Mouse (Mus musculus) layer of hippocampus, adult 2 months (tissue): ENCODE data around the gene Kdm4d. TPM values are rescaled to one million over a fixed set of nuclear protein-coding genes. Genes with fewer than 3 reads are reported as not detected.

ENCODE experiments used
- DNase-seq, 2 experiments: peaks; one replicate each; pipeline ENCODE4 v3.0.0; 2022; ENCODE audit warnings: low spot score in 2 of 2
- H3K27ac ChIP-seq: fragments of 200-600 bp; 2 replicates; pipeline ENCODE4 v1.8.1; 2022
- H3K4me3 ChIP-seq: fragments of 200-600 bp; 2 replicates; pipeline ENCODE4 v1.8.1; 2022; ENCODE audit warnings: mild to moderate bottlenecking
- CTCF ChIP-seq: fragments of 200-600 bp; conservative IDR thresholded peaks from 2 replicates; pipeline ENCODE4 v1.8.1; 2022; ENCODE audit warnings: antibody characterized with exemption, mild to moderate bottlenecking, moderate library complexity
- long read RNA-seq, 2 experiments: library from polyadenylated mRNA; stranded (forward); transcript quantifications; one replicate each; pipeline ENCODE4 v2.0.0; 2021; ENCODE audit warnings: borderline mapping rate in 2 of 2
- total RNA-seq, 2 experiments: library from RNA; stranded (reverse); gene quantifications; 2 replicates each; pipeline ENCODE4 v1.2.3; 2021

The Kdm4d gene
- 1 to 10 TPM; 1.0 to 1.3 TPM for total RNA-seq
- long read RNA-seq, experiment 1, partial matches to known transcripts: 1 of 1 reads
- long read RNA-seq, experiment 1, other reads (novel, unspliced or antisense): 0 of 1 reads
- long read RNA-seq, experiment 2, partial matches to known transcripts: 0 of 1 reads
- long read RNA-seq, experiment 2, other reads (novel, unspliced or antisense): 0 of 1 reads

DNA sequence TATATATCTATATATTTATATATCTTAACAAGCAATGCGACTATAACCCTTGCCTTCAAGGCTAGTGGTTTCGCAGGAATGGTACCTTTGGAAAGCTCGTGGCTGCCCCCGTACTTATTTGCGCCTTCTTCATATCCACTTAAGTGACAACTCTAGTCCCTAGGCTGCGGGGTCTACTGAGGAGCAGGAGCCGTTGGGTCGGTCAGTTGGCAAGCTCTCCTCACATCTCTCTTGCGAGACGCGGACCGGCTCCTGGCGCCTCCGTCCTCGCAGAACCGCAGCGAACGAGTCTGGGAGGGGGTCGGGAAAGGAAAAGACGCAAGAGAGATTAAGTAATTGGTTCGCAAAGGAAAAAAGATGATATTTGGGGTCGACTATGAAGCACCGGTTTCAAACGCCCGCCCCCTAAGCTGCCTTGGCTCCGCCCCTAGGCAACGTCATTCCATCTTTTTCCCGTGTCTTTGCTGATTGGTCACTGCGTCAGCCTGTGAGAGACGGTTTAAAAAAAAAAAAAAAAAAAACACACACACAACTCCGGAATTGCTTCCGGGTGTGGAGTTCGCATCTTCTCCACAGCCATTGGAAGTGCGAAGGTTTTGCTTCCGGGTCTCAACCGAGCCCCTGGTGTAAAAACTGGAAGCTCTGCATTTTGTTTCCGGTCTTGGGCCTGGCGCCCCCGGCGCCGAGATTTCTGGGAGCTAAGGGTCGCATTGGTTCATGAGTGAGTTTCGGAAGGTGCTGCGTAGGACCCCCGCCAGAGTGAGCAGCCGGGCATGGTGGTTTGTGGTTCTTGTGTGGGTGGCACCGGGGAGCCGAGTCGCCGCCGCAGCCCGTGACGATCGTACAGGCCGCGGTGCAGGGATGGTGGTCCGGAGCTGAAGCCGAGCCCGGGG lies at the start of gene Kdm4d, which contains the start of gene Cwc15:
Kdm4d (minus strand) TSS at position 460 of the 893 bp plus-strand sequence.
Cwc15 (plus strand) TSS at position 595 of the 893 bp plus-strand sequence.
- DNase-seq: peak; percentile 94 to 96
- Histone ChIP-seq H3K27ac (peak within 1 kb of the TSS; percentile 88), H3K4me3 (peak within 1 kb of the TSS; percentile 90)
- TF ChIP-seq CTCF: peak; percentile 24

DNA sequence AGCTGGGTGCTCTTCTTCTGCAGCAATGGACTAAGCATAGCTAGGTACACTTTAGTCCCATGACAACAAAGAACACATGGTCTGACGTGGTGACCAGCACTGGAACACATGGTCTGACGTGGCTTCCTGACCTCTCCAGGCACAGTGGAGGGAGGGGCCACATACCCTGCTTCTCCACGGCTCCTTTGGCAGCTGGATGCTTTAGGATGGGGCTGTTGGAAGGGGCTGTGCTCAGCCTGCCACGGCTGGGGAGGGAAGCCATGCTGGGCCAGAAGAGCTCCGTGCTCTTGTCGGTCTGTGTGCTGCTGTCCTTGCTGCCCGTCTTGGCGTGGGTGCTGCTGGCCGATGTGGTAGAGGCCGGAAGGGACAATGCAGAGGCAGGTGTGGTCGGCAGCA lies 48.1 kb upstream of the Kdm4d start:
- DNase-seq: no peak
- Histone ChIP-seq H3K4me3 (no peak overlapping the region), H3K27ac (no peak overlapping the region)
- no peak for TF ChIP-seq CTCF

DNA sequence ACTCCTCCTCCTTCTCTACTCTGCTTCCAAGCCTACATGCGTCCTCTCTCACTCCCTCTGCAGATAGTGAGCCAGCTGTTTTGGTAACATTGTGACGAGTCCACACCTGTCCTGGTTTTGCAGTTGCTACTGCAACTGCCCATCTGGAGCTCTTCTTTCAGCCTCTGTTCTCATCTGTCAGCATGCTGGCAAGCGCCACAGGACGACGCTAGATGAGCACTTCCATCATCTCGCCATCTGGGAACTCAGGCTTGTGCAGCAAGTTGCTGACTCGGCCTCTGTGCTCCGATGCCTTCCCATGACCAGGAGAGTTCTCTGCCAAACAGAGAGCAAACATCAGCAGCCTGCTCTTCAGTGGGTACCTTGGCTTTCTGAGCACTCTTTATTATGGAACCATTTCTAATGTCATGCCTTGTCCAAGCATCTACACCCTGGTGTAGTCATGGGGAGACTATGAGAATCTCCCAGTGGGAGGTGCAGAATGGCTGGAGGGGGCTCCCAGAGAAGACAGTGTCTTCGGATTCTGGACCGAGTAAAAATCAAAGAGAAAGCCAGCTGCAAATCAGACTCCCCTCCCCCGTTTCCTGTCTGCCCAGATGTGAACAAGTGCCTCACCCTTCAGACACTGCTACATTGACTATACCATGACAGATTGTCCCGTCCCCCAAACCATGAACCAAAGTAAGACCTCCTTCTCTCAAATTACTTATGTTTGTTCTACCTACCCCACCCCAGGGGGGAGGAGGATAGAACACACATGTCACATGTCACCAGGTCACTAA lies 47.5 kb upstream of the Kdm4d start:
- no peak for DNase-seq

DNA sequence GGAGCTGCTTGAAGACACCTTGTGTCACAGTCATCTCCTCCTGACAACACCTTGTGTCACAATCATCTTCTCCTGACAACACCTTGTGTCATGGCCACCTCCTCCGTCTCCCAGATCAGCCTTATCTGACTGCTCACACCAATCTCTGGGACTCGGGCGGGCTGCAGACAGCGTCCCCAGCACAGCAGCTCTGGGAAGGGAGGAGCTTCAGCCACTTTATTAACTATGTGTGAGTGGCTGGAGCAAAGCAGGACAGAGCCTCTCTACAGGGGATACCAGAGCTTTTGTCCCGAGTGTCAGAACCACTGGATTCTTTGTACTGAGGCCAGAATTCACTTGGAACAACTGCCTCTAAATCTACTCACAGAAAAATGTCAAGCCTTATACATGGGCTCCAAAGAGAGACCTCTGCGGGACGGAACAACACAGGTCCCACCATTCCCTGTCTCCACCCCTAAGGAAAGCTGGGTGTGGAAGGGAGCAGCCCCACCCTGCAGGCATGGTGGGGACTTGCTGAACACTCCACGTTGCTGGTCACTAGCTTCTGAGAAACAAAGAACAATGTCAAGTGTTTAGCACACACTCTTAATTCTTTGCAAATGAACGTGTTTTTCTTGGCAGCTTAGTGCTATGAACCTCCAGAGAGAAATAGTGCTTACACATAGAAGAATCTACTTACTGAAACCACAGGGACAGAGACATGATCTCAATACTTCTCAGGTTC lies 43.9 kb upstream of the Kdm4d start:
- no peak for TF ChIP-seq CTCF
- no peak overlapping the region for H3K4me3 ChIP-seq
- no peak for DNase-seq
- no peak overlapping the region for H3K27ac ChIP-seq

More for the DNA sequence above, 47.5 kb upstream of the Kdm4d start:
- Histone ChIP-seq H3K27ac (no peak overlapping the region), H3K4me3 (no peak overlapping the region)
- no peak for TF ChIP-seq CTCF

DNA sequence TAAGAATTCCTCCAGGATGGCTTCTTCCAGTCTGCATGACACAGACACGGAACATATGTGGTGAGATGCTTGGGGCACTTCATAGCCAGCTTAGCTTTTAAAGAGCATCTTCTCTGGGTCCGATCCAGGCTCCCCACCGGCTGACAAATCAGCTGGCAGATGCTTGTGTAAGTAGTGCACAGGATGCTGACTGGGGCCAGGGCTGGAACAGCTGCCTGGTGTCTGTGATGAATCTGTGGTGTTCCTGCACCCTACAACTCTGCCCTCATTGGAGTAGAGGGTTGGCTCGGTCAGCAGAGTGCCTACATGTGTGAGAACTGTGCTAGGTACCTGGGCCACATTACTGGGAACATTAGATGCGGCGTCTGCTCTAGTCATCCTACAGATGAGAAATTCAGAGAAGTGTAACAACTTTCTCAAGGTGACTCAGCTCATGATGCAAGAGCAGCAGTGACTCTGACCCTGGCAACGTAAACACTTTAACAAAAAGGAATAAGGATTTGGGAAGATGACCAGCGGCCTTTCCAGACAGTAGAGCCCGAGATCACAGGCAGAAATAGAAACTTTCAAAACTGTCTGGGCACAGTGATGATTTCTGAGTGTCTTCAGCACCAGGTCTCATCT lies 34.7 kb upstream of the Kdm4d start:
- no peak overlapping the region for H3K27ac ChIP-seq
- H3K4me3 ChIP-seq: no peak overlapping the region
- no peak for TF ChIP-seq CTCF
- no peak for DNase-seq

DNA sequence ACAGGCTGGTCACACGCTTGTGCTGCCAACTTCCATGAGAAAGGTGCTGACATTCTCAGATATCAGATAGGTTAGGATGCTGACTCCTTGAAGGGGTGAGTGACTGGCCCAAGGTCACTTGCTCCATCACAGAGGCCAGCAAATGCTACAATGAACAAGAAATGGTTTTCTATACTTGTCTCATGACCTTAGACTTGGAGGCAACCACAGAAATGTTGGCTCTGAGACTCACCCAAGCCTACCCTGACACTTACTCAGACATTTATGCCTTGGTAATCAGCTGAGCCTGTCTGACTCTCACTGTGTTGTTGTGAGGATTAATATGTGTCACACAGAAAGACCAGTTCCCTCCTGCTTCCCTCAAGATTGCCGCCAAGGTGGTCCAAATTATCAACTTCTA lies 33.4 kb upstream of the Kdm4d start:
- no peak for DNase-seq
- no peak for TF ChIP-seq CTCF
- Histone ChIP-seq H3K4me3 (no peak overlapping the region), H3K27ac (no peak overlapping the region)

DNA sequence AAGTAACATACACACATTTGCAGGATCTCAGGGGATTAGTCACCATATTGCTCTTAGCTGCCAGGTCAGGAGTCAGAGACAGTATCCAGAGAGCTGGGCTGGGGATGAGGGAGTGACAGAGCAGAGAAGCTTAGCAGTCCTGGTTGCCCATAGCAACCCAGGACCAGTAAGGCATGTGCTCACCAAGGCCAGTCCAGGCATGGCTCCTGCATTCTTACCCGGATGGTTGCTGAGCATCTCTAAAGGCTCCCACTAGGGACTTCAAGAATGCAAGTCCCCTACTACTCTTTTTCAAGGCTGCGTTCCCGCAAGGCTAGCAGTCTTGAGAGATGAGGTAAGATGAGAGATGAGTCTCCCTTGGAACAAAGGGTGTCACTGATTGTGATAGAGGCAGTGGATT lies 32.0 kb upstream of the Kdm4d start:
- TF ChIP-seq CTCF: no peak
- Histone ChIP-seq H3K4me3 (no peak overlapping the region), H3K27ac (no peak overlapping the region)
- no peak for DNase-seq

DNA sequence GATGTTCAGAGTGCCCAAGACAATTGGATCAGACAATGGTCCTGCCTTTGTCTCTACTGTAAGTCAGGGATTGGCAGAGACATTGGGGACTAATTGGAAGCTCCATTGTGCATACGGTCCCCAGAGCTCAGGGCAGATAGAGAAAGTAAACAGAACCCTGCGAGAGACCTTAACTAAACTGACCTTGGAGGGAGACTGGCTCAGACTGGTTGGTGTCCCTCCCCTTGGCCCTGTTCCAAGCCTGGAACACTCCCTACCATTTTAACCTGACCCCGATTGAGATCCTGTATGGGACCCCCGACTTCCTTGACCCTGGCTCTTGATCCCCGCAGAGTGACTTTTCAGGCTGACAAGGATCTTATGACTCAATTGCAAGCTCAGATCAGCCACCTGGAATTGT lies 29.7 kb upstream of the Kdm4d start:
- Histone ChIP-seq H3K4me3 (no peak overlapping the region), H3K27ac (no peak overlapping the region)
- no peak for DNase-seq
- no peak for TF ChIP-seq CTCF

DNA sequence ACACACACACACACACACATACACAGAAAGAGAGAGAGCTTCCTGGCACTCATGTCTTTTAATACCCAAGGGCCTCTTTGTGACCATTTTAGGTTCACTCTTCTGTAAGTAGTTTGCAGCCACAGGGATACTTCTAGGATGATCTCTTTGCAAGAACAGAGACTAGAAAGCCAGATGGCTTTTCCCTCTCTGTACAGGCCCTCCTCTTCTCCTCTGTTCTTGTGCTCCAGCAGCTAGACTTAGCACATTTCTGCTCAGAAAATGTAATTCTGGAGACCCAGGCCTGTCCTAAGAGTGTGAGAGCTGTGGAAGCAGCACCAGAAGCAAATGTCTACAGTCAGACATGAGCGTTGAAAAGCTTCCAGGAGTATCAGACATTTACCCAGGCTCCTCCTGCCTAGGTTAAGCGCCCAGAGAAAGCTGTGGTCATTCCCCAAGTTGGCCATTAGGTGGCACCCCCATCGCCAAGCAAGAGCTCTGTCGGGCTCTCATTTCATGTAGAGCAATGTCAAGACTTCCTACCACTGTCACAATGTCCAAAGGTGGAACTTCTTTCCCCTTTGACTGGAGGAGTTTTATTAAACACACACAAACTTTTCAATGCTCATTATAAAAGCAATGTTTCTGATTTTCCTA lies 23.2 kb upstream of the Kdm4d start:
- Histone ChIP-seq H3K4me3 (no peak overlapping the region), H3K27ac (no peak overlapping the region)
- peak; percentile 75 to 82 for DNase-seq
- TF ChIP-seq CTCF: peak; percentile 97

DNA sequence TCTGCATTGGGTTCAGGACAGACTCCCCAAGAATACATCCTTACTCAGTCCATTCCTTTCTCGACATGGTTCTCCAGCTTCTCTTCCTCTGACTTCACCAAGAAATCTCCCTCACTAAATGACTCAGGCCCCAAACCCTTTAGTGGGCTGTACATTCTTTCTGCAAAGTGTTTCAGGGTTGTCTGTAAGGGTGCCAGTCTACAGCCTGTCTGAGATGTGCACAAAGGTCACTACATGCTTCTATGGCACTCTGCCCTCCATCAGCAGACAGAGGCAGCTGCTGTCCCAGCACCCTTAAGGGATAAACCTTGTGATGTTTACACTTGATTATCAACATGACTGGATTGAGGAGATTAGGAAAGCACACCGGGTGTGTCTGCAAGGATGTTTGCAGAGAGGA lies 21.4 kb upstream of the Kdm4d start:
- no peak for DNase-seq
- H3K4me3 ChIP-seq: no peak overlapping the region
- no peak for TF ChIP-seq CTCF
- H3K27ac ChIP-seq: no peak overlapping the region

DNA sequence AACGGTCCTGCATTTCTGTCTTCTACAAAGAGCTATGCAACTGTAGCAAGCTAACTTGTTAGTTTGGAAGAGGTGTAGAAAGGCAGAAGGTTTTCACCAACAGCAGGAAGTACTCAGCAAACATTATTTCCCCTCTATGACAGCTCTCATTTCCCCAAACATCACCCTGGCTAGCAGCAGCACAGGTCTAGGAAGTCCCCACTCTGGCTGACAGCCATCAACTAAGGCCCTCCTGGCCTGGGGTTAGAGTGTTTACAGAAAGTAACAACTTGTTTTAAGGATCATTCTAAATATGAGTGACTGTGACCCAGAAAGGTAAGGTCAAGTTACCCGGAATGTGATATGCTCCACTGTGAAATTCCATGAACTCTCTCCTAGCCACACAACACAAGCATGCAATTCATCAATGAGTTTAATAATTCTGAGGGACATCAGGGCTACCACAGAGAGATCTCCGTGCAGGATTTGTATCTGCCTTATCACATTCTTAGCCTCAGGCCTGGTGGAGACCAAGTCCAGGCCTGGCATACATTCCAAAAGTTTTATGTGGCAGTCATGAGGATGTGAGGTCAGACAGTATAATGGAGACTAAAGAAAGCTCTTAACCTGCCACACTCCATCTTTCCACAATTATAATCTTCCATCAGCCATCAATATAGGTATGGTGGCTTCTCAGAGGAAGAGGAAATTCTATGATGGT lies 20.8 kb upstream of the Kdm4d start:
- H3K27ac ChIP-seq: no peak overlapping the region
- no peak overlapping the region for H3K4me3 ChIP-seq
- no peak for DNase-seq
- no peak for TF ChIP-seq CTCF

DNA sequence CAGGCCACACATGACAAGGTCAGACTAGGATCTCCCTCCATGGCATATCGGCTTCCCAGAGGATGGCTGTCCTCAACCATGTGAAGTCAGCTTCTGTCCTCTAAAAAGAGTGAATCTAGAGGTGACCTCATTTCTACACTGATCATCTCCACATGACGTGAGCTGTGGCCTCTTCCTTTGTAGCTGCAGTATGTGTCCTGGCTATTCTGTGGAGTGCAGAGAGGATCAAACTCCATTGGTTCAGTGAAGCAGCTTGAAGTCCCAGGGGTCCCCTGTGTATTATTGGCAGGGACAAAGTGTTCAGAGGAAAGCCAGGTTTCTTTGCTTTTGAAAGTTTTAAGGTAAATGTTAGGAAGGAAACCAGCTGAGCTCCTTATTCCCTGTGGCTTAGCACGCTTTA lies 17.8 kb upstream of the Kdm4d start:
- no peak overlapping the region for H3K4me3 ChIP-seq
- no peak for DNase-seq
- TF ChIP-seq CTCF: no peak
- H3K27ac ChIP-seq: no peak overlapping the region
